Comparison of ENCODE assay signal across 8 mouse cellular contexts in the genomic region with DNA sequence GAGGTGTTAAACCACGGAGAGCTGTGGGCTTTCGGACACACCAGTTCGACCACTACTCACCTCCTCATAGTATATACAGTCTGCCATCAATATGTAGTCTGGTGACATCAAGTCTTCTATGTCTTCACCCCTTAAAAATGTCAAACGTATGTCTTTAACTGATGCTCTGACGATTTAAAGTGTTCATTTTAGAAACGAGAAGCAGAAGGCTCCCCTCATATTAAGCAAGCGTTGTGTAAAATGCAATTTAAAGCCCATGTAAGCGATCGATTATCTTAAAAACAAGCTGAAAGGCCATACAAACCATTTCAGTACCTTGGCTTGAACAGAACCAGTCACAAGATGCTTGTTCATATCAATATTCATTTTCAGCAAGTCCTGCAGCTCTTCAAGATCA. TPM values are rescaled to one million over a fixed set of nuclear protein-coding genes. Genes with fewer than 3 reads are reported as not detected.
A peak's percentile ranks its signal among the peaks of the same experiment; 100 is the strongest.
DNase-seq lines count a peak whose midpoint lies in the region; ATAC-seq and TF ChIP-seq lines count a peak whose summit lies in the region.

No protein-coding gene starts in this region.

- peak overlapping the region; percentile 78 for H3K9ac ChIP-seq in kidney, embryonic 16.5 days (replicated peaks; ENCODE audit: low read length)
- peak overlapping the region; percentile 93 for H3K9ac ChIP-seq in hindbrain, embryonic 13.5 days
- peak overlapping the region; percentile 86 for H3K9ac ChIP-seq in midbrain, embryonic 16.5 days (ENCODE audit: low read depth, low read length)

- TF ChIP-seq POLR2A in bone marrow, adult 2 months (IDR thresholded peaks at IDR 0.05; ENCODE audit: borderline replicate concordance, control insufficient read depth, low read depth, low read length) = no peak

- WGBS in kidney, embryonic 16.5 days = 21% methylated on average over 9 of the region's 9 CpGs
- WGBS in bone marrow, adult 2 months = 11% methylated on average over 9 of the region's 9 CpGs
- 35% methylated on average over 9 of the region's 9 CpGs for WGBS in hindbrain, embryonic 13.5 days
- WGBS in midbrain, embryonic 16.5 days = 34% methylated on average over 9 of the region's 9 CpGs

- intact Hi-C loops in left cerebral cortex, postnatal 25 days (cut with DNase I) = loop anchor here (2.0 to 5.0 kb wide), 4 partner anchors 100 to 209 kb away; a partner anchor contains a TSS

- peak overlapping the region; percentile 72 for H3K4me2 ChIP-seq in kidney, embryonic 16.5 days (replicated peaks; ENCODE audit: low read depth, low read length)
- peak overlapping the region; percentile 64 for H3K4me2 ChIP-seq in hindbrain, embryonic 13.5 days
- H3K4me2 ChIP-seq in midbrain, embryonic 16.5 days (ENCODE audit: low read length) = peak overlapping the region; percentile 50

- H3K4me3 ChIP-seq in kidney, embryonic 16.5 days (ENCODE audit: low read length) = peak overlapping the region; percentile 81
- peak overlapping the region; percentile 97 for H3K4me3 ChIP-seq in bone marrow, adult 2 months (replicated peaks; ENCODE audit: control insufficient read depth, low read depth, low read length)
- peak overlapping the region; percentile 83 for H3K4me3 ChIP-seq in hindbrain, embryonic 13.5 days
- H3K4me3 ChIP-seq in midbrain, embryonic 16.5 days (ENCODE audit: low read depth, low read length) = peak overlapping the region; percentile 72

- peaks cover 26% of the 10 kb centered on the region for H3K36me3 ChIP-seq in kidney, embryonic 16.5 days (ENCODE audit: insufficient read depth, low read length)
- H3K36me3 ChIP-seq in hindbrain, embryonic 13.5 days = peaks cover 50% of the 10 kb centered on the region
- H3K36me3 ChIP-seq in midbrain, embryonic 16.5 days (ENCODE audit: control insufficient read depth, insufficient read depth, low read length) = peaks cover 34% of the 10 kb centered on the region

- TF ChIP-seq CTCF in bone marrow, adult 2 months (IDR thresholded peaks at IDR 0.05; ENCODE audit: control insufficient read depth, insufficient read depth, low read length) = no peak

- peaks cover 9% of the 10 kb centered on the region for H3K4me1 ChIP-seq in kidney, embryonic 16.5 days (ENCODE audit: insufficient read depth, low read length)
- H3K4me1 ChIP-seq in bone marrow, adult 2 months (ENCODE audit: control insufficient read depth, insufficient read depth, low read length) = no peaks in the 10 kb centered on the region; the same call in 1 of the 2 replicates
- H3K4me1 ChIP-seq in hindbrain, embryonic 13.5 days (replicated peaks) = peaks cover 22% of the 10 kb centered on the region
- H3K4me1 ChIP-seq in midbrain, embryonic 16.5 days (ENCODE audit: control insufficient read depth, insufficient read depth, low read length) = peaks cover 17% of the 10 kb centered on the region

- H3K27me3 ChIP-seq in kidney, embryonic 16.5 days (ENCODE audit: insufficient read depth, low read length) = no peaks in the 10 kb centered on the region
- no peaks in the 10 kb centered on the region for H3K27me3 ChIP-seq in hindbrain, embryonic 13.5 days
- no peaks in the 10 kb centered on the region for H3K27me3 ChIP-seq in midbrain, embryonic 16.5 days (ENCODE audit: control insufficient read depth, insufficient read depth, low read depth, low read length)

- H3K9me3 ChIP-seq in kidney, embryonic 16.5 days (ENCODE audit: low read length) = no peaks in the 10 kb centered on the region
- H3K9me3 ChIP-seq in hindbrain, embryonic 13.5 days = no peaks in the 10 kb centered on the region
- H3K9me3 ChIP-seq in midbrain, embryonic 16.5 days (replicated peaks; ENCODE audit: control insufficient read depth, low read length, poor library complexity, severe bottlenecking) = no peaks in the 10 kb centered on the region

- H3K27ac ChIP-seq in kidney, embryonic 16.5 days (ENCODE audit: low read length) = peak overlapping the region; percentile 79; the same call in 1 of the 2 replicates
- H3K27ac ChIP-seq in bone marrow, adult 2 months (ENCODE audit: control insufficient read depth, insufficient read depth, low read depth, low read length, poor library complexity) = no peak overlapping the region
- peak overlapping the region; percentile 88 for H3K27ac ChIP-seq in hindbrain, embryonic 13.5 days
- peak overlapping the region; percentile 88 for H3K27ac ChIP-seq in midbrain, embryonic 16.5 days (ENCODE audit: low read length)

- no peak for DNase-seq in kidney, postnatal 4 days
- no peak for DNase-seq in left cerebral cortex, postnatal 25 days (ENCODE audit: low spot score in 2 of 2)
- no peak for DNase-seq in adrenal gland, postnatal 4 days (ENCODE audit: low spot score in 2 of 2)
- no peak for DNase-seq in testis, postnatal 10 days (ENCODE audit: low spot score)

- ATAC-seq in kidney, embryonic 16.5 days (ENCODE audit: low FRiP score, low TSS enrichment) = no peak
- no peak for ATAC-seq in hindbrain, embryonic 13.5 days (ENCODE audit: low FRiP score)
- ATAC-seq in midbrain, embryonic 16.5 days = no peak

RNA-seq across cellular contexts. Expression of a gene that starts 0.6 kb away (rescaled TPM):
- 21.2 and 25.7 TPM in 2 replicates for polyA plus RNA-seq in kidney, embryonic 16.5 days (2015; fragmentation: Nextera tagmentation; extraction: Ambion mirVana)
- 1.6 and 3.0 TPM in 2 replicates for polyA plus RNA-seq in bone marrow, adult 2 months (2011; ENCODE audit: insufficient read depth, insufficient read length, low replicate concordance, missing spikeins)
- 24.3 and 24.4 TPM in 2 replicates for polyA plus RNA-seq in hindbrain, embryonic 13.5 days (2015; fragmentation: Nextera tagmentation; extraction: Ambion mirVana)
- polyA plus RNA-seq in midbrain, embryonic 16.5 days (2015; fragmentation: Nextera tagmentation; extraction: Ambion mirVana) = 29.7 and 30.5 TPM in 2 replicates
- 10 to 100 TPM; 24.0 to 24.9 TPM for total RNA-seq in left cerebral cortex, postnatal 25 days (2021)
- total RNA-seq in adrenal gland, postnatal 4 days (2021) = 10 to 100 TPM; 12.4 to 14.2 TPM
